Mouse (Mus musculus): ENCODE results near the gene Dusp23.

Dusp23 gene

DNA sequence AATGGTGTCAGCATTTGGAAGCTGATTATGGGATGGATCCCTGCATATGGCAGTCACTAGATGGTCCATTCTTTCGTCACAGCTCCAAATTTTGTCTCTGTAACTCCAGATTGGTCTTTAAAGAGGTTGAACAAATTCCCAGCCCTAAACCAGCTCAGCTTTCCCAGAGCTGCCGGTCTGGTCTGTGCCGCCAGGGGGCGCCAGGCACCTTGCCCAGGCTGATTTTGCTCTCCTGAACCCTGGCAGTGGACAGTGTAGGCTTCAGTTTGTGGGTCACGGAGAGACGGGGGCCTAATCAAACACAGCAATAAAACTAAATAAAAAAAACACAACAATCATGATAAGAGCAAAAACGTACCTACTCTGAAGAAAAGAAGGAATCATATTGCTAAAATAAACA lies 13.5 kb downstream of the Dusp23 start:
- peak; percentile 71 to 92 for DNase-seq

DNA sequence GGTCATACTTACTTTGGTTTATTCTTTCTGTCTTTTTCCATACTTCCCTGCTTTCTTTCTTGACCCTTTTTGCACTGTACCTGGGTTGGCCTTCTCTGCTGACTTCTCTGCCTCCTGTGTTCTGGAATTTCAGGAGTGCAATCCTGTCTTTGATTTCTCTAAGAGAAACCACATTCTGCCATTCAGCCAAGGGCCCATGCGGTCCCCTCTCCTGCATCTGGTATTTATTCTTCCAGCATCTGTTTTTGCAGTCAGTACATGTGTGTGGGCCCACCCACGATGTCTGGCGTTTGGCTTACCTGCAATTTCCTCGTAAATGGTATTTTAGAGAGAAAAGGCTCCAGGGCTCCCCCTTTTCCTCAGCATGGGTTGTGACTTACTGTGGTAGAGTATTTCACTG lies 14.6 kb downstream of the Dusp23 start:
- no peak for DNase-seq

DNA sequence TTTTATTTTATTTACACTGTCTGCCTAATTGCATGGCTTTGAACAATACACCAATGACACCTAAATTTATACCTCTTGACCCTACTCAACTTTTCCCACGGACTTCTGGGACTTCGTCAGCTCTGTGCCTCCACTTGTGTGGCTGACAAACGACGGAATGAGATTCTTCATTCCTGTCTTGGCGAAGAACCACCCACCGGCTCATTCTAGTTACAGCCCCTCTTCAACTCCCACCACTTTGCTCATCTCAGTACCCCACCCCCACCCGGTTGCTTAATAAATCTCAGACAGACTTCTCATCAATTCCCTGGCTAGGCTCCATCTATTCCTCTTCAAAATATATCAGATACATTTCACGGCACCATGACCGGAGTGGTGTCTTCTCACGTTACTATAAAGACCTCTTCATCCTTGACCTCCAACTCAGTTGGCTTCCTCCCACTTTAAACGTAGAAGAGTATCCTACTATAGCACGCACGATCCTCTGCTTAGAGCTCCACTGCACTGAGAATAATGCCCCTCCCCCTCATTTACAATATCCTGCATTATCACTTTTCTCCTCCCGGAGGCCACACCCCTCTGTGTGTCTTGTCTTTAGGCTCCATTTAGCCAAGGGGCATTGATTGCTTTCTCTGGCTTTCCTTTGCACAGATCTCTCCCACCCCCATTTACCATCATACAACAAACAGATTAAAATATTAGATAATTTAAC lies 15.2 kb downstream of the Dusp23 start:
- no peak for DNase-seq

- DNase-seq: no peak
These were observed 16.0 kb downstream of the Dusp23 start for GRCm38 (mm10) chr1:172616537-172617300.

GRCm38 (mm10) chr1:172615412-172615811 lies 17.4 kb downstream of the Dusp23 start:
- DNase-seq: no peak

DNA sequence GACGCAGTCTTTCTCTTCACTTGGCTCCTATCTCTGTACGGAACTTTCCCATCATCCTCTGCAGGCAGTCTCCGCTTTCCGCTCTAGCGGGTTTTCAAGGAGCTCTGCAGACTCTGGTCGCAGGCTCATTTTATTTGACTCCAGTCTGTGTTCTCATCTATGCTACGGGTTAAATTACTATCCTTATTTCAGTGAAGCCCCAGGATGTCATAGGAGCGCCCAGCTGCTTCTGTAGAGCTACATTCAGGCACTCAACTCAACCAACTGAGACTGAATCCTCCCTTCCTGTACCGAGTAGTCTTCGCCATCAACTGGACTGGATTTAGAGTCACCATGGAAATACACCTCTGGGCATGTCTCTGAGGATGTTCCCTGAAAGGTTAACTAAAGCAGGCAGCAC lies 18.1 kb downstream of the Dusp23 start:
- no peak for DNase-seq

DNA sequence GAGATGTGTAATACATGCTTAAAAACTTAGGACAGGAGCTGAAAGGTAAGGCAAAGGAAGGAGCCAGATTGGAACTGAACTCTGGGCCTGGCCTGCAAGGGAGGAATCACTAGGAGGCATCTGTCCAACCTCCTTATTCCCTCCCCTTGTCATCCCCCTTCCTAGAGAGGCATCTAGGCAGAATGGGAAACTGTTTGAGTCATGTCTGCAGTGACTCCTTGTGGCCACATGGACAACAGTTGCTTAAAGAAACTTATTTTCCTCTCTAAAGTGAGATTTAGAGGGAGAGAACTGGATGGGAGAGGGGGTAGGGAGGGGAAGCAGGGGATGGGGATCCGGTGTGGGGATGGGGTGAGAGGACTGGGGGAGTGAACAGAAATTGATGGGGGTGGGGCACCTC lies 20.0 kb downstream of the Dusp23 start:
- DNase-seq: no peak

GRCm38 (mm10) chr1:172611304-172611703 lies 21.5 kb downstream of the Dusp23 start:
- DNase-seq: no peak

DNA sequence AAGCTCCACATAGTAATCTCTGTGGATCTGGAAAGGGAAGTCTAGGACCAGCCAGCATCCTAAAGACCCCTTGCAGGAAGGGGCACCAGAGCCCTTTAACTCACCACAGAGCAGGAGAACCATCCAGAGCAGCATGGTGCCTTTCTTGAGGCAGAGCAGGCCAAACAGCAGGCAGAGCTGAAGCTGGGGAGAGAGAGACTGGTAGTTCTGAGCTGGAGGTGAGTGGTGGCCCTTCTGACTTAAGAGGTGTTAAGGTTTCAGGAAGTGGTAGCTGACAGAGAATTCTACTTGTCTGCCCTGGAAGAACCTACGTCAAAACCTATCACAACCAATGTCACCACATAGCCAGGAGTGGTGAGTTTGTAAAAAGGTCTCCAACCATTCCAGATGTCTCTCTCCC lies 30.4 kb downstream of the Dusp23 start, which contains the start of gene Fcrl6:
TSS of gene Fcrl6 (minus strand) at position 226 of the 400 bp plus-strand sequence.
- DNase-seq: no peak

- peak; percentile 46 to 74 for DNase-seq
These were observed 38.3 kb downstream of the Dusp23 start for GRCm38 (mm10) chr1:172594495-172594894.

DNA sequence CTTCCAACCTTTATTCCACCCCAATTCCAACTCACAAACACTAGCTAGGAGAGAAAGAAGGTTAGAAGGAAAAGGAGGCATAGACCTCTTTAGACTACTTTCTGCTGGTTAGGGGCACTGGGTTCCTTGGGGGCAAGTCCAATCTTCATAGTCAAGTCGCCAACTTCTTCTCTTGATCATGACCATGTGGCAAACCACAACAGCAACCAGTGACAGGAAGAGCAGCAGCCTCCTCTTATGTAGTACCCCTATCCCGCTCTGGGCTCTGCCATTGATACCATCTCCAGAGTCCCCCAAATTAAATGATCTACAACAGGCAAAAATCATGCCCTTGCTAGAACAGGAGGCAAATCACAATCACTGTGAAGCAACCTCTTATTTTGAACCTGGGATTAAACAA lies 38.8 kb downstream of the Dusp23 start:
- no peak for DNase-seq

- no peak for DNase-seq
These were observed 39.4 kb downstream of the Dusp23 start for GRCm38 (mm10) chr1:172593321-172593720.

GRCm38 (mm10) chr1:172590385-172590784 lies 42.4 kb downstream of the Dusp23 start, which contains the start of gene Slamf8:
TSS of gene Slamf8 (minus strand) at chr1:172590568.
- peak; percentile 15 to 63 for DNase-seq

DNA sequence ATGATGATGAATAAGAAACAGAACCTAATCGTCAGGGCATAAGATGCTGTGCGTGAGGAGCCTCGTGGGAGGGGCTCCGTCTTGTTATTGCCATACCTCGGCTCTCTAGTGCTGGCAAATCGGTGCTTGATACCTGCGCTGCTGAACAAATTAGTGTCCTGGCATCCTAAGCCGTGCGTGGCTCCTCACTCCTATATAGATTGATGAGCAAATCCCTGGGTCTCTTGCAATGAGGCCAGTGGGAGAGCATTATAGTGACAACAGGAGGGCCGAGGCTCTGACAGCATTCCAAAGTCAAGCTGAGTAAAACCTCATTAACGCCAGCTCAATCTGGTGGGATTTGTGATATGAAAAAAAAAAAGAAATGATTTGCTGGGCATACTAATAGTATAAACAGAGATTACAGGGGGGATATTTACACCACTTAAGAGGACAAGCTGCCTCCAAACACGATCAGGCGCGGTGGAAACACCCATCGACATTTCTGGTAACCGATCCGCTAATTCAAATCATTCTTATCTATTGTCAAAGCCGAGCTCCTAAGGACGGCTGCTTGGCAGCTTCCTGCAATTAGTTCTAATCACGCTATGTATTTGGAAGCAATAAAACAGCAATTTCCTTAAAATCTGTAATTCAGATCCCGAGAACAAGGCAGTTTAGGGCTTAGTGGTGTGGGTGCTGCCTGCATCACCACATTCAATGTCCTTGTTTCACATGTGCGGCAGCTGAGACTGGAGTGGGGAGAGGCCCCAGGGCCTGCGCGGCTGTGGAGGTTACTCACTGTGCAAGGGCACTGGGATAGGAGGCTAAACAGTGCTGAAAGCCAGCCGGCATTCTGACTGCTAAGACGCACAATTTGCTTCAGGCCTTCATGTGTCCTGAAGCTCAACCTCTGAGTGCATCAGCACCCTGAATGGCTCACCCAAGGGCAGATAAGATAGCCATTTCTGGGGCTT lies 46.9 kb downstream of the Dusp23 start:
- no peak for DNase-seq

GRCm38 (mm10) chr1:172585026-172585425 lies 47.7 kb downstream of the Dusp23 start:
- no peak for DNase-seq

DNA sequence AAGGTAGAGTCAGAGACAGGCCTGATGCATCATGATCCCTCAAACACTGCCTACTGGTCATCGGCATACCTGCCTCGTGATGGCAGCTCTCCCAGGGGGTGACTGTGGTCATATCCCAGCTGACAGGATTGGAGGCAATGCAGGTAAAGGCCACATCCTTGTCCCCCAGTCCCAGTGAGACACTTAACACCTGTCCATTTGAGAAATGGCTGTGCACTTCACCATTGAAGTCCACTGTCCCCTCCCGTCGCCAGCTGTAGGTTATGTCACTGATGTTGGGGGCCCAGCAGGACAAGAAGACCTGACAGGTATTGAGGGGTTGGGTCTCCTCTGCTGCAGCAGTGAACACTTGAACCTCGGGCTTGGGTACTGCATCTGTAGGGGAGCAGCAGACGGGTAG lies 48.5 kb downstream of the Dusp23 start:
- no peak for DNase-seq

- DNase-seq: no peak
These were observed 50.3 kb downstream of the Dusp23 start for GRCm38 (mm10) chr1:172582436-172582835.
